In the genomic region with DNA sequence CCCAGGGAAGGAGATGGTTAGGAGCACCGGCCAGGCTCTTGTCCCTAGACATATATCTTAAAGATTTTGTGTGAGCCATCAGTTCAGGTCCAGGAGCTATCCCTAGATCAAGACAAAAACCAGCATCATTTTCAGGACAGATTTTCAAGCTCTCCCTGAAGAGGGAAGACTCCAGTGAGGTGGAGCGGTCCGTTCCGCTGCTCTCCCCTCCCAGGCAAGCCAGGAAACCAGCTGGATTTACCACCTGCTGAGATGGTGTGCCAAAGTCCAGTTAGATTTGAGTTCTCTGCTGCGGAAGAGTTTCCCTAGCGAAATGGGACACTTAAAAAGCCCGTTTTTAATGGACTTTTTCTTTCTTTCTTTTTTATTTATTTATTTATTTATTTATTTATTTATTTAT, we compare ENCODE assay signal across 30 mouse cellular contexts. TPM values are rescaled to one million over a fixed set of nuclear protein-coding genes. Genes with fewer than 3 reads are reported as not detected.
DNase-seq lines count a peak whose midpoint lies in the region; ATAC-seq lines count a peak whose summit lies in the region.
"Had no signal": no experiment of that assay in that cellular context is flagged by ENCODE, and none has a peak within 500 bp of the region (broad histone marks: within the 10 kb centered on the region; RNA-seq: fewer than 3 reads in every experiment).

No protein-coding gene starts in this region.

- no peak overlapping the region for H3K9ac ChIP-seq in kidney, embryonic 14.5 days (ENCODE audit: low read depth, low read length)
- no peak overlapping the region for H3K9ac ChIP-seq in kidney, embryonic 15.5 days
- H3K9ac ChIP-seq in midbrain, embryonic 15.5 days, result no peak overlapping the region
- H3K9ac ChIP-seq: forebrain, postnatal 0 days; hindbrain, embryonic 15.5 days; limb, embryonic 13.5 days; lung, embryonic 15.5 days; neural tube, embryonic 12.5 days had no signal

- peak; percentile 58 for DNase-seq in kidney, adult 11 months
- DNase-seq in kidney, postnatal 36 days, result peak; percentile 75 to 77
- DNase-seq in cerebellum, adult 18-20 months, result no peak
- no peak for DNase-seq in gastrocnemius, postnatal 10 days
- DNase-seq: adrenal gland, adult 8-10 months; cerebellum, adult 8-10 months; forebrain, postnatal 0 days; heart, postnatal 14 days; right cerebral cortex, postnatal 4 days; thymus, postnatal 4 days had no signal

- no peaks in the 10 kb centered on the region for H3K4me1 ChIP-seq in kidney, embryonic 14.5 days (ENCODE audit: control insufficient read depth, insufficient read depth, low read length)
- H3K4me1 ChIP-seq in kidney, embryonic 15.5 days, result no peaks in the 10 kb centered on the region
- H3K4me1 ChIP-seq in midbrain, embryonic 15.5 days, result no peaks in the 10 kb centered on the region
- H3K4me1 ChIP-seq: hindbrain, embryonic 10.5 days; hindbrain, embryonic 15.5 days; limb, embryonic 13.5 days; lung, embryonic 15.5 days; midbrain, embryonic 10.5 days; neural tube, embryonic 12.5 days had no signal

- peaks cover 12% of the 10 kb centered on the region for H3K27me3 ChIP-seq in kidney, embryonic 14.5 days (ENCODE audit: control insufficient read depth, insufficient read depth, low read length)
- peaks cover 20% of the 10 kb centered on the region for H3K27me3 ChIP-seq in kidney, embryonic 15.5 days
- H3K27me3 ChIP-seq in midbrain, embryonic 15.5 days (replicated peaks), result peaks cover 16% of the 10 kb centered on the region

- 79% methylated on average over 7 of the region's 7 CpGs for WGBS in kidney, embryonic 14.5 days
- 79% methylated on average over 7 of the region's 7 CpGs for WGBS in kidney, embryonic 15.5 days
- 75% methylated on average over 7 of the region's 7 CpGs for WGBS in midbrain, embryonic 15.5 days

- H3K9me3 ChIP-seq in kidney, embryonic 14.5 days (ENCODE audit: control insufficient read depth, low read length), result no peaks in the 10 kb centered on the region
- no peaks in the 10 kb centered on the region for H3K9me3 ChIP-seq in kidney, embryonic 15.5 days (replicated peaks)
- no peaks in the 10 kb centered on the region for H3K9me3 ChIP-seq in midbrain, embryonic 15.5 days
- H3K9me3 ChIP-seq: hindbrain, embryonic 10.5 days; hindbrain, embryonic 15.5 days; limb, embryonic 13.5 days; lung, embryonic 15.5 days; midbrain, embryonic 10.5 days; neural tube, embryonic 12.5 days had no signal

- ATAC-seq in kidney, embryonic 14.5 days (ENCODE audit: low FRiP score, low TSS enrichment), result no peak
- ATAC-seq in kidney, embryonic 15.5 days (replicated peaks; ENCODE audit: low FRiP score), result 0 out of 2 replicates have a peak, but pooled peaks have one; percentile 33
- no peak for ATAC-seq in midbrain, embryonic 15.5 days (replicated peaks)
- ATAC-seq: forebrain, postnatal 0 days; inflammation-experienced regulatory T-cells, adult 6 months had no signal

- H3K4me2 ChIP-seq in kidney, embryonic 14.5 days (replicated peaks; ENCODE audit: low read depth, low read length), result no peak overlapping the region
- no peak overlapping the region for H3K4me2 ChIP-seq in kidney, embryonic 15.5 days
- no peak overlapping the region for H3K4me2 ChIP-seq in midbrain, embryonic 15.5 days
- H3K4me2 ChIP-seq: hindbrain, embryonic 15.5 days; limb, embryonic 13.5 days; liver, embryonic 11.5 days; lung, embryonic 15.5 days; neural tube, embryonic 12.5 days had no signal

- H3K36me3 ChIP-seq in kidney, embryonic 14.5 days (ENCODE audit: control insufficient read depth, insufficient read depth, low read length), result no peaks in the 10 kb centered on the region
- no peaks in the 10 kb centered on the region for H3K36me3 ChIP-seq in kidney, embryonic 15.5 days
- no peaks in the 10 kb centered on the region for H3K36me3 ChIP-seq in midbrain, embryonic 15.5 days (replicated peaks)
- H3K36me3 ChIP-seq: hindbrain, embryonic 10.5 days; hindbrain, embryonic 15.5 days; limb, embryonic 13.5 days; lung, embryonic 15.5 days; midbrain, embryonic 10.5 days; neural tube, embryonic 12.5 days had no signal

- H3K27ac ChIP-seq in kidney, embryonic 14.5 days (ENCODE audit: low read depth, low read length), result no peak overlapping the region
- no peak overlapping the region for H3K27ac ChIP-seq in kidney, embryonic 15.5 days
- H3K27ac ChIP-seq in midbrain, embryonic 15.5 days, result no peak overlapping the region
- H3K27ac ChIP-seq: hindbrain, embryonic 10.5 days; hindbrain, embryonic 15.5 days; layer of hippocampus, adult 2 months; limb, embryonic 13.5 days; lung, embryonic 15.5 days; midbrain, embryonic 10.5 days; neural tube, embryonic 12.5 days had no signal

- H3K4me3 ChIP-seq in kidney, embryonic 14.5 days (ENCODE audit: low read length), result no peak overlapping the region
- H3K4me3 ChIP-seq in kidney, embryonic 15.5 days (replicated peaks), result no peak overlapping the region
- H3K4me3 ChIP-seq in midbrain, embryonic 15.5 days, result no peak overlapping the region
- H3K4me3 ChIP-seq: erythroblast, embryonic 14.5 days; hindbrain, embryonic 10.5 days; hindbrain, embryonic 15.5 days; layer of hippocampus, adult 2 months; limb, embryonic 13.5 days; lung, embryonic 15.5 days; midbrain, embryonic 10.5 days; myocyte; neural tube, embryonic 12.5 days had no signal

RNA-seq across cellular contexts. Expression of gene Slc9a3, which starts 6.3 kb away (rescaled TPM):
- polyA plus RNA-seq in kidney, embryonic 14.5 days (2014; fragmentation: Nextera tagmentation; extraction: Ambion mirVana), result 0.16 and 0.23 TPM in 2 replicates
- polyA plus RNA-seq in kidney, embryonic 15.5 days (2015; fragmentation: Nextera tagmentation; extraction: Ambion mirVana), result 1.6 and 1.8 TPM in 2 replicates
- total RNA-seq in gastrocnemius, postnatal 10 days (2021), result 1 to 10 TPM in 1 of 2 experiments, under 1 TPM in 1; 0.77 to 1.6 TPM
- 0.26 TPM in 1 of 2 replicates, not detected in the other for polyA plus RNA-seq in midbrain, embryonic 15.5 days (2015; fragmentation: Nextera tagmentation; extraction: Ambion mirVana)
- total RNA-seq: CH12.LX; common myeloid progenitor, adult 5-6 weeks; ES-E14; megakaryocyte progenitor cell, adult 5-6 weeks had no signal
- polyA plus RNA-seq: embryonic facial prominence, embryonic 14.5 days; erythroblast, embryonic 14.5 days; forebrain, embryonic 11.5 days; hindbrain, embryonic 10.5 days; limb, embryonic 13.5 days; liver, embryonic 11.5 days; lung, embryonic 15.5 days; midbrain, embryonic 10.5 days had no signal

Comparison
In these comparisons a context has a peak if more than half of its experiments do, and no peak if none do; other contexts are left out.
1. DNase-seq: peak in kidney, adult 11 months (single experiment) and kidney, postnatal 36 days (2 of 2); none in cerebellum, adult 18-20 months (0 of 2) and gastrocnemius, postnatal 10 days (single experiment).